Mouse (Mus musculus) liver, embryonic 14.5 days (tissue): ENCODE measurements at regions not wholly inside any gene's neighbourhood (a gene's known extent, or its start where the extent isn't known, plus 50 kb on each side); places are given as distances from the start of the nearest gene placed in this dataset.

Source experiments
- CTCF ChIP-seq: IDR thresholded peaks from 2 replicates; pipeline ENCODE4 v1.5.1; 2016; ENCODE audit warnings: antibody characterized with exemption, low read depth, control low read depth
- EP300 ChIP-seq: IDR thresholded peaks from 2 replicates; pipeline ENCODE4 v1.6.1; 2016; ENCODE audit warnings: antibody characterized with exemption, low read depth

GRCm38 (mm10) chr13:28866686-28867085 is 86.8 kb downstream of the Sox4 start:
- TF ChIP-seq CTCF (no peak), EP300 (no peak)
